Mouse (Mus musculus) bone marrow macrophage, adult 2 months (primary cell): ENCODE measurements around the gene Ppp6r3.

ENCODE experiments used
- CTCF ChIP-seq: IDR thresholded peaks from 2 replicates; pipeline ENCODE4 v1.5.1; 2012; ENCODE audit warnings: low read depth, mild to moderate bottlenecking, low read length, moderate library complexity
- POLR2A ChIP-seq: IDR thresholded peaks from 2 replicates; pipeline ENCODE4 v1.6.1; 2012; ENCODE audit warnings: mild to moderate bottlenecking, low read depth, low read length, borderline replicate concordance

GRCm38 (mm10) chr19:3405531-3406281 is 169.8 kb downstream of the Ppp6r3 start:
- TF ChIP-seq CTCF (no peak), POLR2A (no peak)
